Mouse (Mus musculus): ENCODE measurements around the gene Mybpc3.
"Not testable (repeated sequence)": the region's sequence is repeated elsewhere in the genome, so short reads cannot be mapped to it uniquely, and the experiment has no call there.

The Mybpc3 gene

GRCm38 (mm10) chr2:91088987-91089386 is 29.0 kb upstream of the Mybpc3 start:
- DNase-seq: no peak

- DNase-seq: no peak
Observed at GRCm38 (mm10) chr2:91090208-91090607, 27.7 kb upstream of the Mybpc3 start.

GRCm38 (mm10) chr2:91090827-91091226 is 27.1 kb upstream of the Mybpc3 start:
- no peak for DNase-seq

GRCm38 (mm10) chr2:91096524-91096923 is 21.4 kb upstream of the Mybpc3 start:
- DNase-seq: no peak

GRCm38 (mm10) chr2:91097015-91097414 is 20.9 kb upstream of the Mybpc3 start:
- DNase-seq: no peak

GRCm38 (mm10) chr2:91098156-91098555 is 19.8 kb upstream of the Mybpc3 start:
- no peak for DNase-seq

- peak; percentile 96 for DNase-seq
Observed at GRCm38 (mm10) chr2:91101124-91101740, 16.7 kb upstream of the Mybpc3 start.

GRCm38 (mm10) chr2:91108156-91108555 is 9.8 kb upstream of the Mybpc3 start:
- DNase-seq: no peak

GRCm38 (mm10) chr2:91109241-91109640 is 8.7 kb upstream of the Mybpc3 start:
- DNase-seq: no peak

GRCm38 (mm10) chr2:91109807-91110385 is 8.0 kb upstream of the Mybpc3 start:
- no peak for DNase-seq

- DNase-seq: no peak
Observed at GRCm38 (mm10) chr2:91110429-91110828, 7.5 kb upstream of the Mybpc3 start.

- not testable (repeated sequence) for DNase-seq
Observed at GRCm38 (mm10) chr2:91111832-91112231, 6.1 kb upstream of the Mybpc3 start.

- peak; percentile 33 for DNase-seq
Observed at GRCm38 (mm10) chr2:91112491-91112890, 5.5 kb upstream of the Mybpc3 start.

- DNase-seq: no peak
Observed at GRCm38 (mm10) chr2:91113334-91113733, 4.6 kb upstream of the Mybpc3 start.

- no peak for DNase-seq
Observed at GRCm38 (mm10) chr2:91113852-91114251, 4.1 kb upstream of the Mybpc3 start.

- DNase-seq: peak; percentile 98
Observed at GRCm38 (mm10) chr2:91114781-91115577, 3.0 kb upstream of the Mybpc3 start.

- DNase-seq: no peak
Observed at GRCm38 (mm10) chr2:91115578-91115970, 2.4 kb upstream of the Mybpc3 start.

GRCm38 (mm10) chr2:91116842-91117241 is 1.1 kb upstream of the Mybpc3 start:
- DNase-seq: no peak

- no peak for DNase-seq
Observed at GRCm38 (mm10) chr2:91118647-91119046, 703 bp downstream of the Mybpc3 start.

GRCm38 (mm10) chr2:91119061-91119460 is 1.1 kb downstream of the Mybpc3 start:
- DNase-seq: no peak

- no peak for DNase-seq
Observed at GRCm38 (mm10) chr2:91119551-91119950, 1.6 kb downstream of the Mybpc3 start.

GRCm38 (mm10) chr2:91120261-91120671 is 2.3 kb downstream of the Mybpc3 start:
- DNase-seq: no peak

- DNase-seq: no peak
Observed at GRCm38 (mm10) chr2:91121011-91121410, 3.1 kb downstream of the Mybpc3 start.

GRCm38 (mm10) chr2:91121497-91121896 is 3.6 kb downstream of the Mybpc3 start:
- no peak for DNase-seq

All from lung, postnatal 10 days (tissue).